Mouse (Mus musculus) cortical plate, adult 2 months (tissue): ENCODE measurements around the gene Stac3.

Source experiments
- CTCF ChIP-seq: fragments of 200-500 bp; IDR thresholded peaks from 2 replicates; pipeline ENCODE4 v1.5.1; 2011; ENCODE audit warnings: mild to moderate bottlenecking, control low read depth, low read length; ENCODE audit not compliant: insufficient read depth; ENCODE audit errors: extremely low read depth
- POLR2A ChIP-seq: fragments of 200-500 bp; IDR thresholded peaks from 2 replicates; pipeline ENCODE4 v1.6.1; 2011; ENCODE audit warnings: mild to moderate bottlenecking, low read length, control low read depth; ENCODE audit not compliant: insufficient read depth; ENCODE audit errors: extremely low read depth

- TF ChIP-seq POLR2A (no peak), CTCF (no peak)
Measured at GRCm38 (mm10) chr10:127544375-127544774, 42.9 kb downstream of the Stac3 start.
